Mouse (Mus musculus): ENCODE measurements around the gene Pde11a.

Pde11a gene

GRCm38 (mm10) chr2:76338215-76339156, at the start of gene Pde11a:
Gene Pde11a (minus strand): TSS chr2:76338774.
- DNase-seq (ENCODE audit: low read depth, low spot score) = no peak

- DNase-seq (ENCODE audit: low read depth, low spot score) = peak; percentile 64
These were observed 48.0 kb upstream of the Pde11a start for GRCm38 (mm10) chr2:76386531-76386930.

- DNase-seq (ENCODE audit: low read depth, low spot score) = no peak
These were observed 40.1 kb upstream of the Pde11a start for GRCm38 (mm10) chr2:76378646-76379045.

DNA sequence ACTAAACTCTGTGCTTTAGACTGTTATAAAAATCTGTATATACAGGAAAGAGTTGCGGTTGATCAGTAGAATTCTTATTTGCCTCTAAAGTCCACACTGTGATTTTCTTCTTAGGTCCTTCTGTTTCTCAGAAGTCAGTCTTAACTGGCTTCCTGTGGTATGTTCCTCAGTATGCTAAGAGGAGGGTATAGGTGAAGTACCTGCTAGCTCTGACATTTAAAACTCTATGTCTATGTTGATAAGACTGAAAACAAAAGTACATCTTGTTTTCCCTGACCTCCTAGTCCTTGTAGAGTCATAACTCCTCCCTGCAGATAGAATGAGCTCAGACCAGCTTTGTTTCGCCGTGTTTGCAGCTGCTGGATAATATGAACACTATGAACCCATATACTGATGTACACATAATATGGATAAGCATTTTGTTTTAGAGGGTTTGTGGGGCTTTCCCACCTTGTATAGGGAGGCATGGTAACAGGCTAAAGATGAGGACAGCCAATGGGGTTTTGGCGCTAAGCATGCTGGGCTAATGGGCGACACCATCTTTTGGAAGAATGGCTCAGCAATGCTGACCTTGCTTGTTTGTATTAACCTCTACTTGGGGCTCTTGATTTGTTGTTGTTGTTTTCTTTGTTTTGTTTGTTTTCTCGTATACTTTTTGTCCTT, 36.1 kb upstream of the Pde11a start:
- no peak for DNase-seq (ENCODE audit: low read depth, low spot score)

DNA sequence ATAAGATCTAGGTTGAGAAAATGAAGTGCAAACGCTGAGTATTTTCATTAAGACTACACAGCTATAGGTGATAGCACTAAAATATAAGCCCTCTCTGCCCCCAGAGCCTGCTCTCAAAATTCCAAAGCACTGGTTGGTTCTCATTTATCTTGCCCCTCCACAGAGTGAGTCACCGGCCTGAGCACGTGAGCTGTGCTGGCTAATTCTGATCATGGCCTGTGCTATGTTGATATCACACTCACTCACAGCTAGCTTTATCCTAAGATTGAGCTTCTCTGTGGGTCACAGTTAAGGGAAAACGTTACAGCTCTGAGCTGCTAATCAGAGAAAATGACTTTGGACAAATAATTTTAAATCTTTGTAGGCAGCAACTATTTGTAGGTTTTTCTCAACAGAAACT, 33.7 kb upstream of the Pde11a start:
- DNase-seq (ENCODE audit: low read depth, low spot score) = no peak

DNA sequence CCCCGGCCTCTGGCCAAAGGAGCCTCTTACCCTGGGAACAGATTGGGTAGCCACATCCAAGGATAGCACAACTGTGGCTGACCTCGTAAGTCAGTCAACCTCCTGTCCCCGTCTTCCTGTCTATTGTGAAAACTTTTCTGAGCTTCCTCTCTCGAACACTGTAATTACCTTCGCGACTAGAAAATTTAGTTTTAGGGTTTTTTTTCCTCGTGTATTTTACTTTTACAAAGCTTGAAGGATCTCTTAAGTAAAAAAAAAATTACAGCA, 32.0 kb upstream of the Pde11a start:
- DNase-seq (ENCODE audit: low read depth, low spot score) = no peak

DNA sequence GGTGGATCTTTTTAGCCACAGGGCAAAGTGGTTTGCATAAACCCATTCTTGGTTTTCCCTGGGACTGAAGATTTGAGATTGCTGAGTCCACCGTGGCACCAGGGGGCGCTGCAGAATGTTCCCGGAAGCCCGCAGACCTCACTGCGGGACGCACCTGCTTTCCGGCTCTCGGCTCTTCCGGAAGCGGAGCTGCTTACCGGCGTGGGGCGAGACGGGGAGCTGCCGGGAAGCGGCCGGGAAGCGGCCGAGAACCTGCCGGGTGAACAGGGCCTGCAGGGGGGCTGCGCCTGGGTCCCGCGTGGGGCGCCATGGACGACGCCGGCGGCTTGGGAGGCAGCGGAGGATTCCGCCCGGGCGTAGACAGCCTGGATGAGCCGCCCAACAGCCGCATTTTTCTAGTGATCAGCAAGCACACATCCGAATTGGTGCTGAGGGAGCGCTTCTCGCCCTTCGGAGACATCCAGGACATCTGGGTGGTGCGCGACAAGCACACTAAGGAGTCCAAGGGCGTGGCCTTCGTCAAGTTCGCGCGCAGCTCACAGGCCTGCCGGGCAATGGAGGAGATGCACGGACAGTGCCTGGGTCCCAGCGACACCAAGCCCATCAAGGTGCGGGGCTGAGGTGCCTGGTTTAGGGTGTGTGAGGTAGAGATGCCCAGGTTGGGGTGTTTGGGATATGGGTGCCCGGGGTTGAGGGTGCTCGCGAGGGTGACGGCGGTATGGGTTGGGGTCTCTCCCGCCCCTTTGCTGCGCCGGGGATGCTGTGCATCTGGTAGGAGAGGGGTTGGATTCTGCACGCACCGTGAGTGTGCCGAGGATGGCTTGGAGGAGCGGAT, 31.5 kb upstream of the Pde11a start, which contains the start of gene Rbm45:
Gene Rbm45, plus strand, starts transcription at position 164 of the 835 bp plus-strand sequence.
- peak; percentile 92 for DNase-seq (ENCODE audit: low read depth, low spot score)

- DNase-seq (ENCODE audit: low read depth, low spot score) = peak; percentile 25
These were observed 30.5 kb upstream of the Pde11a start for GRCm38 (mm10) chr2:76368861-76369660.

DNA sequence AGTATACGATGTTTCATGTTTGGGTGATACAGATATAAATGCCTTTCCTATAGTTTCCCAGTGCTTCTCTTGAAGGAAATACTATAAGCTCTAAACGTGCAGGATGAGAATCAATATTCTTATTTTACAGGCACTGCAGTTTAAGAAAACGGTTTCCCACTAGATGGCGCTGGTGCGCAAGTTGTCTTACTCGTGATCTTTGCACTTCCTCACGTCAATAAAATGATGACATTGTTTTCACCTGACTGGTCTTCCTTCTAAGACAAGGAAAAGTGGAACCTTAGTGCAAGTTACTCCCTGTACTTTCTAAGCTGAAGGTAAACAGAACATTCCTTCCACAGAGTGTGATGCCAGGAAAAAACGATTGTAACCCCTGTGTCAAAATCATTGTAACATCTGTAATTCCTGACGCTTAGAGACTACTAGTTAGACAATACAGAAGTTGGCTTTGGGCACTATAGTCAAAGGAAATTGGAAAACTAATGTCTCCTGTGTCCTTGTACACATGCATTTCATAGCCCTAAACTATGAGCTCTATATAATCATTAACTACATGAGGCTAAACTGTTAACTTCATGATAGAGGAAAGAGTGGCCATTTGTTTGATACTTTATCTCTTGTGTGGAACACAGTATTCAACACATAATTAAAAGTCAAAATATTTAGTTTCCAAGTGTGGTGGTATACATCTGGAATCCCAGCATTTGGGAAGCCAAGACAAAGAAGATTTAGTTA, 28.8 kb upstream of the Pde11a start:
- DNase-seq (ENCODE audit: low read depth, low spot score) = peak; percentile 81

DNA sequence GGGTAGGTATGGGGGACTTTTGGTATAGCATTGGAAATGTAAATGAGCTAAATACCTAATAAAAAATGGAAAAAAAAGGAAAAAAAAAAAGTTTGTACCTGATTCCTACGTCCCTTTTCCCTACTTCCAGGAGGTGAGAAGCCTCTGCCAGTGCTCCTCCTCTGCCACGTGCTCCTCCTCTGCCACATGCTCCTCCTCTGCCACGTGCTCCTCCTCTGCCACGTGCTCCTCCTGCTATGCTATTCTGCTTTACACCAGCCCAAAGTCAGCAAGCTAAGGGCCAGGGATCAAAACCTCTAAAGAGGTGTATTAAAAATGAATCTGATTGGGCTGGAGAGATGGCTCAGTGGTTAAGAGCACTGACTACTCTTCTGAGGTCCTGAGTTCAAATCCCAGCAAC, 27.2 kb upstream of the Pde11a start:
- no peak for DNase-seq (ENCODE audit: low read depth, low spot score)

DNA sequence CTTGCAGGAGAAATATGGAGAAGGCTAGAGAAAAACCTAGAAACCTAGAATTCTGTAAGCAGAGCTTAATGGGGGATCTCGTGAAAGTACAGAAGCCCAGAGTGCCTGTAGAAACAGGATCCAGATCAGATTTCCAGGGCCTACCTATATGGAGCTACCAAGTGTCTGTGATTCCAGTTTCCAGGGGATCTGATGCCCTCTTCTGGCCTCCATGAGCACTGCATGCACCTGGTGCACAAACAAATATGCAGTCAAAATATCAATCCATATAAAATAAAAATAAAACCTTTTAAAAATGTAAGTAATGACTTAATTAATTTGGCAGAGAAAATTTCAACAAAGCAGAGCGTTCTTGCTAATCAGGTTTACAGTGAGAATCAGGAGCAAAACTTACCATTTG, 23.5 kb upstream of the Pde11a start:
- DNase-seq (ENCODE audit: low read depth, low spot score) = peak; percentile 37

DNA sequence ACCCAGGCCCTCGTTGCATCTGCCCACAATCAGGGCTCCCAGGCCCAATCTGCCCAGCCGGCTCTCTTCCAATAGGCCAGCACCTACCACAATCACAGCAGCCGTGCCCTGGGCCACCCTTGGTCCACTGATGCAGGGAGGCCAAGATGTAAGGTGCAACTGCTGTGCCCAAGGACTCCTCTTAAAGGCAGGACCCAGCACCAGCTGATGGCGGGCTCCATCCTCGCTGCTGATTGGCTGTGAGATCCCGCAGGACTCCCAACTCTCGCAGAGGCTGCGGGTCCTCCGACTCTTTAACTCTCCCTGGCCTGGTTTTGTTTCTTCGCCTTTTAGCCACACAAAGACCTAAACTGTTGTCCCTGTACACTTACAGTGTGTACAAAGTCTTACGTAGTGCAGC, 21.7 kb upstream of the Pde11a start, which contains the start of gene Cyct:
Gene Cyct, minus strand, starts transcription at position 225 of the 400 bp plus-strand sequence.
- DNase-seq (ENCODE audit: low read depth, low spot score) = no peak

DNA sequence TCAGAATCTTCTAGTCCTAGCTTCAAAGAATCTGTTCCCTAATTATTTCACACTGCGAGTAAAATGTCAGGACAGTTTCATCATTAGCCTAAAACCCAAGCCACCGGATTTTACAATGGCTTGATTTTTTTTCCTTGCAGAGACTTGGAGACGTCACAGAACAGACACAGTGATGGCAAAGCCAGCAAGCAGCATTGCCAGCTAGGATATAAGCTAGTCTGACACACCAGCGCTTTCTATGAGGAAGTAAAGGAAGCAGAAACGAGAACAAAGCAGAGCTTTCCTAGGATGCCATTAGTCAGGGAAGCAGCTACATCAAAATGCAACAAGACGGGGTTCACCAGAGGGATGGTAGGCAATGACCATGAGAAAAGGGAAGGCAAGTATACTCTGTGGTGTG, 9.3 kb upstream of the Pde11a start:
- DNase-seq (ENCODE audit: low read depth, low spot score) = no peak

GRCm38 (mm10) chr2:76342146-76342545, 3.6 kb upstream of the Pde11a start:
- no peak for DNase-seq (ENCODE audit: low read depth, low spot score)

- DNase-seq (ENCODE audit: low read depth, low spot score) = peak; percentile 16
These were observed 4.0 kb downstream of the Pde11a start for GRCm38 (mm10) chr2:76334596-76334995.

DNA sequence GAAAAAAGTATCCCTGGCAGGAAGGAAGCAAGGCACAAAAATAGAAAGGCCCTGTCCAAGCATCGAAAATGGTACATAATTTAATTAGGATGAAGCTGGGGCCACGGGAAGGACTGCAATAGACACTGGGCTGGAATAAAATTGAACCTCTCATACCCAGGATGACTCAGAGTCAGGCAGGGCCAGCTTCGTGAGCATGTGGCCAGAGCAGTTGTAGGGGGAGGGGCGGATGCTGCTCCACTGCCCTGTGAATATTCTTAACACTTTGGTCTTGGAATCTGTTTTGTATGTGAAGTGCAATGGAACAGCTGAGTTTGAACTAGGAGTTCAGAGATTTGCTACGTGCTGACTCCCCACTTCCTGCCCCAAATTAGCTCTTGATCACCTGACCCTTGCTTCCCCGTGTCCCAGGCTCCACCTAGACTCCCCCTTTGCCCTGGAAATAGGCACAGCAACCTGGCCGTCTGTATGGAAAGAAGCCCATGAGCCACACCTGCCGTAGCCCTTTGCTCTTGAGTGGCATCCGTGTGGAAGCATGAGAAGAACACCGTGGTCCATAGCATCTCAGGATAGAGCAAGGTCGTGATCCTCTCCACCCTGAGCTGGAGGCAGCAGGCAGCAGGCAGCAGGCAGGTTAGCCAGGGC, 6.3 kb downstream of the Pde11a start:
- DNase-seq (ENCODE audit: low read depth, low spot score) = no peak

GRCm38 (mm10) chr2:76330081-76330480, 8.5 kb downstream of the Pde11a start:
- DNase-seq (ENCODE audit: low read depth, low spot score) = no peak

DNA sequence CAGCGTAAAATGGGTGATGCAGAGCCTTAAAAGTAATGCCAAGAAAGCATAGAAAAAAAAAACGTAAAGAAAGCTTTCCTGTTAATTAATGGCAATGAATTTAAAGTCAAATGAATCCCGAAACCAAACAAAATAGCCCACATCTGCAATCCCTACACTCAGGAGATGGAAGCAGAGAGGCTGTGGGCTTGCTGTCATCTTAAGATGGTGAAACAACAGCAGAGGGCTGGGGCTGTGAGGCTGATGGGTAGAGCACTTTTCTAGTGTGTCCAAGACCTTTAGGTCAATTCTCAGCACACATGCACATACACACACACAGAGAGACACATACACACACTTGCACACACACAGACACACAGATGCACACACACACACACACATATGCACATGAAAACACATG, 12.4 kb downstream of the Pde11a start:
- DNase-seq (ENCODE audit: low read depth, low spot score) = no peak

DNA sequence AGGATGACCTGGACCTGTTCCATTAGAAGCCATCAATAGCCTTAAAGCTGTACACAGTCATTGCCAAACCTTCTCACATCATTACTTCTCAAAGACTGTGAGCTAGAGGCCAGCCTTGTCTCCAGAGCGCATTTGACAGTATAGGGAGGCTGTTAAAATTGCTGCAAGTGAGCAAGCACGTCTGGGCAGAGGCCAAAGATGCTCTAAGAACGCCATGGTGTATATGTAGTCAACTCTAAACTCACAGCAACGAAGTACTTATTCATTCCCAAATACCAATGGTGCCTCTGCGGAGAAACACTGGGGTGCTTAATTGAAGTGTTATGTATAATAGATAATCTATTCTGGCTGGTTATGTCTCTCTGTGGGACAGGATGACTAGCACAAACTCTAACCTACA, 14.1 kb downstream of the Pde11a start:
- DNase-seq (ENCODE audit: low read depth, low spot score) = no peak
